Mouse (Mus musculus) gastrocnemius, postnatal 14 days (tissue): ENCODE measurements at regions not wholly inside any gene's neighbourhood (a gene's known extent, or its start where the extent isn't known, plus 50 kb on each side); places are given as distances from the start of the nearest gene placed in this dataset.

Source experiments
- DNase-seq: peaks from one replicate; pipeline ENCODE4 v3.0.0; 2021; ENCODE audit warnings: mixed read lengths
- intact Hi-C: fragments of 180-260 bp; cut with DNase I; formaldehyde crosslinking; loops from one replicate; pipeline ENCODE4 v1.15.1; 2025; ENCODE audit warnings: low total_unique reads

DNA sequence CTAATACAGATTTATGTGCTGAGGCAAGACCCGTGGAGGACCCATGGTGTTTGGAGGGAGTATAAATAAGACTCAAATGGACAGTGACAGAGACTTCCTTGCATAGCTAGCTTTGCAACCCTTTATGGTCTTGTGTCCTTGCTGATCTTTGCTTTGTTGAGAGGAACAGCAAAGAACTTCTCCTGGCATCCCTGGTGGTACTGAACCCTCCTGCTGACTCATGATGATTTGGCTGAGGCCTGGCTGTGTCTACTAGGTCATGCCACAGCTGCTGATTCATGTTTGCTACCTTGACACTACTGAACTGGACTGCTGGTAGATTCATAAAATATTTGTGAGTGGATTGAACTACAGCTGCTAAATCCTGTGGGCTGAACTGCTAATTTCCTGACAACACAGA lies 73.1 kb upstream of the Gpr141 start:
- intact Hi-C loops: no loop called here
- DNase-seq: no peak

DNA sequence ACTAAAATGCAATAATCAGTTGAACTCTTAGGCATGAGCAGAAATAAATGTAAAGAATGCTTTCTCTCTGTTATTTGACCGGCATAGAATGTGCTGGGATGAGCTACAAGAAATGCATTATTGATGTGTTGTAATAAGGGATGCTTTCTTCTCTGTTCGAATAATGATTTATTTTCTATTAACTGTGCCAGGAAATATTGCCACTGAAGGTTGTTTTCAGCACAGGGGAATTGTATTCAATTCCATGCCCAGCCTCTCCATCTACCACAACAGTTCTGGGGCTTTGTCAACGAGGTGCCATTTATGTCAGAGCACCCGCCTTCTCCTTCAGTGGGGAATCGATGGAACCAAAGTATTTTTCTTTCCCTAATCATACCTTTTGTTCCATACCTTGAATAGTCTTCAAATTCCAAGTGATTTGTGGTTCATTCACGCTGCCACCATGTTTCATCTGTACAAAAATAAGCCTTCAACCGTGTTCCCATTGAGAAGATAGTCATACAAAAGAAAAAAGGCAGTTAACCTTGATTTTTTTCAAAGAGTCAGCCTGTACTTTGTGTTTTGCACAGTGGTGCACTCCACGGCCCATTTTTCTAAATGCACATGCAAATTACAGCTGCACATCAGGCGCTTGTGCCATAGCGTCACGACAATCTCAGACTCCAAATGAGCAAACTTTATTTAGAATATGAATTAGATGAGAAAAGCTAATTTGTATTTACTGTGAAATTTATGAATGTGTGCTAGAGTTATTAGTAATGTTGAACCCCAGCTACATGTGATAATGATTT lies 65.1 kb upstream of the Gpr141 start:
- intact Hi-C loops: no loop called here
- no peak for DNase-seq

DNA sequence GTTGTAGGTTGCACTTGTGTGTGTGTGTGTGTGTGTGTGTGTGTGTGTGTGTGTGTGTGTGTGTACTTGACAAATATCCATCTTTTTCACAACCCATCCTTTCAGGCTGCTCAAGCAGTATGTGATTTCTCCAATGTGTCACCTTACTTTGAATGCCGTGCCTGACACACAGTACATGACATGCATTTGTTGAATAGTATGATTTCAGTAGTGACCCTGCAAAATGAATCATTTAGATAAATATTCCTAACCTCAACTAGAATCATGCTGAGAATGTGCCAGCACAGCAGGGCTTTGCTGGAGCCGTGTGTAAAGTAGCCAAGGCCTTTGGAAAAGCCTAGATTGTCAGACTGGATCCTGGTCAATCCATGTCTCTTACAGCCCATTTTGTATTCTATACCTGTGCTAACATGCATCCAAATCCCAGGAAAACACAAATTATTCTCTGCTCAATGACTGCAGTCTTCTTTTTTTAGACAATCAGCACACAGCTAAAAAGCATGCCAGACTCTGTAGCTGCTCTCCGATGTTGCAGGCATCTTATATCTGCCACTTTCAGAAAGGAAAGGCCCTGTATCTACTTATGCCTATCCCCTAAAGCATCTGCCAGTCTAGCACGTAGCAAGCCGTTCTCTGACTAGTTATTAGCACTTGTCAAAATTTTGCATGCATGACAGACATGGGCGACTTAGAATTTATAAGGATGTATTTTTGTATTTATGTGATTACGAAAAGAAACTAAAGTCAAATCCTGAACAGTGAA lies 60.0 kb upstream of the Gpr141 start:
- intact Hi-C loops: no loop called here
- no peak for DNase-seq

DNA sequence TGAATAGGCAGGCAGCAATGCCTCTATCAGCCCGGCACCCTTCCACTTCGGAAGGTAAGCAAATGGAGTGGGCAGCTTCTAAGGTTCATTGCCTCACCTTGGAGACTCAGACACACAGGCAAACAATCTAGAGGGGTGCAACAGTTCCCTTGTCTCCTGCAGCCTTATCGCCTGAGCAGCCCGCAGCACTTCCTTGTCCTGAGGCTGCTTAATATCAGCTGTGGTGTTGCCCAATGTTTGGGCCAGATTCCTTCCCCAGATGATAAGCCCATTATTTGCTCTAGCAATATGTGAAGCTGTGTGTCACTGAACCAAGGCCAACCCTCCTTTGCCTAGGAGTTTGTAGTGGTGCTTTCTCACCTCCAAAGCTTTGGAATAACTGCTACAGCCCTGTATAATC lies 58.8 kb upstream of the Gpr141 start:
- intact Hi-C loops: no loop called here

DNA sequence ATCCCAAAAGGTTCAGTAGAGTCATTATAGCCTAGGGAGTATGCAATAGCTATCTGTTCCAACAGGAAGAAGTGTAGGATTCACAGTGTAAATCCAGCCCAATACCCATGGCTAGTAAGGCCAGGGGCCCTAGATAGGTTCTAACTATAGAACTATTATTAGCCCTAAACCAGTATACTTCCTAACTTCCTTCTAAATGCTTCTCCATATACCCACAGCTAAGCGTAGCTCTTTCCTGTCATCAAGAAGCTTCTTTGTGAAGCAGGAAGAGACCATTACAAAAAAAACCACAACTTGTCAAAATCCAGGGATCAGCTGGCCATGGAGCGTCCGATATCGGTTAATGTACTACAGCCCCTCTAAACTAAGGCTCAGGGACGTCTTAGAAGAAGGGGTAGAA lies 57.7 kb upstream of the Gpr141 start:
- no peak for DNase-seq
- intact Hi-C loops: no loop called here

More for the DNA sequence above, 58.8 kb upstream of the Gpr141 start:
- no peak for DNase-seq

DNA sequence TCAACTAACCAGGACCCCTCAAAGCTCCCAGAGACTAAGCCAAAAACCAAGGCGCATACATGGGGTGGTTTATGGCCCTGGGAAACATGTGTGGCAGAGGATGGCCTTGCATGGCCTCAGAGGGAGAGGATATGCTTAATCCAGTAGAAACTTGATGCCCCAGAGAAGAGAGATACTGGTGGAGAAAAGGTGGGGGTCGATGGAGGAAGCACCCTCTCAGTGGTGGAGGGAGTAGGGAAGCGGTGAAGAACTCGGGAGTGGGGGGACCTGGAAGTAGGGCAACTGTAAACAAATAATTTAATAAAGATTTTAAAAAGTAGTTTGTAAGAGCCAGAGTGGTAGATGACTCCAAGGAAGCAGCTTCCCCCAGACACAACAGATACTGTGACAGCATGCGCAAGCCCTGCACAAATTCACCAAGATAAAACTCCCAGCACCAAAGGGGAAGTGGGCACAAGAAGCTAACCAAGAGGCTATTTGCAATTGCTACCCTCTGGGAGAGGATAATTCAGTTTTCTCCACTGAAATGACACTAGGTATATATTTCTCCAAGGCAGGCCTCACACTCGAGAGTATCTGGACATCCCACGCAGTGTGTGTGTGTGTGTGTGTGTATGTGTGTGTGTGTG lies 50.7 kb upstream of the Gpr141 start:
- intact Hi-C loops: no loop called here

More for the DNA sequence above, 50.7 kb upstream of the Gpr141 start:
- DNase-seq: no peak
